Mouse (Mus musculus): Measurements from ENCODE around the gene Ulk4. TPM values are rescaled to one million over a fixed set of nuclear protein-coding genes. Genes with fewer than 3 reads are reported as not detected.

The Ulk4 gene
- polyA plus RNA-seq, 1 experiment: 1.1 TPM

GRCm38 (mm10) chr9:120930021-120930420, 347.0 kb downstream of the Ulk4 start:
- Histone ChIP-seq H3K4me3 (ENCODE audit: insufficient read depth, poor library complexity, severe bottlenecking) (no peak overlapping the region), H3K79me2 (ENCODE audit: control insufficient read depth, insufficient read depth) (peaks cover 15% of the 10 kb centered on the region), H3ac (ENCODE audit: control insufficient read depth, insufficient read length, low read depth) (no peak overlapping the region), H3K79me3 (ENCODE audit: low read depth) (peaks cover 14% of the 10 kb centered on the region), H3K27me3 (ENCODE audit: control insufficient read depth, insufficient read depth, insufficient read length) (no peaks in the 10 kb centered on the region), H3K36me3 (ENCODE audit: control insufficient read depth, insufficient read depth) (no peaks in the 10 kb centered on the region)
- TF ChIP-seq CEBPB (IDR thresholded peaks at IDR 0.05; ENCODE audit: low read depth) (no peak), USF1 (IDR thresholded peaks at IDR 0.05; ENCODE audit: low read depth) (no peak), CTCF (IDR thresholded peaks at IDR 0.05; ENCODE audit: control insufficient read depth, insufficient read depth, insufficient read length) (no peak), MAX (IDR thresholded peaks at IDR 0.05) (no peak), MYOG (IDR thresholded peaks at IDR 0.05; ENCODE audit: control insufficient read depth, extremely low read depth, insufficient read length) (no peak), FOSL1 (IDR thresholded peaks at IDR 0.05; ENCODE audit: insufficient read depth, low read length, poor library complexity, severe bottlenecking) (no peak), MYOD1 (IDR thresholded peaks at IDR 0.05; ENCODE audit: control insufficient read depth, insufficient read length, low read depth) (no peak)

- Histone ChIP-seq H3ac (ENCODE audit: control insufficient read depth, insufficient read length, low read depth) (no peak within 1 kb of the TSS), H3K36me3 (ENCODE audit: control insufficient read depth, insufficient read depth) (no peaks in the 10 kb centered on the region), H3K4me3 (ENCODE audit: insufficient read depth, poor library complexity, severe bottlenecking) (no peak within 1 kb of the TSS), H3K79me3 (ENCODE audit: low read depth) (peaks cover 4% of the 10 kb centered on the region), H3K79me2 (ENCODE audit: control insufficient read depth, insufficient read depth) (peaks cover 6% of the 10 kb centered on the region), H3K27me3 (ENCODE audit: control insufficient read depth, insufficient read depth, insufficient read length) (no peaks in the 10 kb centered on the region)
- no peak for TF ChIP-seq FOSL1 (IDR thresholded peaks at IDR 0.05; ENCODE audit: insufficient read depth, low read length, poor library complexity, severe bottlenecking)
- TF ChIP-seq MAX (IDR thresholded peaks at IDR 0.05): no peak
- TF ChIP-seq MYOD1 (IDR thresholded peaks at IDR 0.05; ENCODE audit: control insufficient read depth, insufficient read length, low read depth): no peak
- no peak for TF ChIP-seq CTCF (IDR thresholded peaks at IDR 0.05; ENCODE audit: control insufficient read depth, insufficient read depth, insufficient read length)
- TF ChIP-seq CEBPB (IDR thresholded peaks at IDR 0.05; ENCODE audit: low read depth): no peak
- TF ChIP-seq MYOG (IDR thresholded peaks at IDR 0.05; ENCODE audit: control insufficient read depth, extremely low read depth, insufficient read length): no peak
- no peak for TF ChIP-seq USF1 (IDR thresholded peaks at IDR 0.05; ENCODE audit: low read depth)
Observed at GRCm38 (mm10) chr9:120929081-120929480, 347.9 kb downstream of the Ulk4 start, which contains the start of gene Ctnnb1. Gene Ctnnb1, plus strand, starts transcription at chr9:120929216.

GRCm38 (mm10) chr9:120926939-120927606, 349.9 kb downstream of the Ulk4 start:
- Histone ChIP-seq H3K27me3 (ENCODE audit: control insufficient read depth, insufficient read depth, insufficient read length) (no peaks in the 10 kb centered on the region), H3K36me3 (ENCODE audit: control insufficient read depth, insufficient read depth) (no peaks in the 10 kb centered on the region), H3ac (ENCODE audit: control insufficient read depth, insufficient read length, low read depth) (peak overlapping the region; percentile 32), H3K79me2 (ENCODE audit: control insufficient read depth, insufficient read depth) (no peaks in the 10 kb centered on the region), H3K79me3 (ENCODE audit: low read depth) (no peaks in the 10 kb centered on the region), H3K4me3 (ENCODE audit: insufficient read depth, poor library complexity, severe bottlenecking) (no peak overlapping the region)
- TF ChIP-seq CEBPB (IDR thresholded peaks at IDR 0.05; ENCODE audit: low read depth) (peak; percentile 31), CTCF (IDR thresholded peaks at IDR 0.05; ENCODE audit: control insufficient read depth, insufficient read depth, insufficient read length) (no peak), MYOG (IDR thresholded peaks at IDR 0.05; ENCODE audit: control insufficient read depth, extremely low read depth, insufficient read length) (no peak)

GRCm38 (mm10) chr9:120926126-120926525, 350.9 kb downstream of the Ulk4 start:
- Histone ChIP-seq H3ac (ENCODE audit: control insufficient read depth, insufficient read length, low read depth) (no peak overlapping the region), H3K4me3 (ENCODE audit: insufficient read depth, poor library complexity, severe bottlenecking) (no peak overlapping the region), H3K79me3 (ENCODE audit: low read depth) (no peaks in the 10 kb centered on the region), H3K36me3 (ENCODE audit: control insufficient read depth, insufficient read depth) (no peaks in the 10 kb centered on the region), H3K27me3 (ENCODE audit: control insufficient read depth, insufficient read depth, insufficient read length) (no peaks in the 10 kb centered on the region), H3K79me2 (ENCODE audit: control insufficient read depth, insufficient read depth) (no peaks in the 10 kb centered on the region)
- TF ChIP-seq CTCF (IDR thresholded peaks at IDR 0.05; ENCODE audit: control insufficient read depth, insufficient read depth, insufficient read length): no peak
- TF ChIP-seq CEBPB (IDR thresholded peaks at IDR 0.05; ENCODE audit: low read depth): no peak
- TF ChIP-seq FOSL1 (IDR thresholded peaks at IDR 0.05; ENCODE audit: insufficient read depth, low read length, poor library complexity, severe bottlenecking): no peak
- no peak for TF ChIP-seq MAX (IDR thresholded peaks at IDR 0.05)
- no peak for TF ChIP-seq MYOG (IDR thresholded peaks at IDR 0.05; ENCODE audit: control insufficient read depth, extremely low read depth, insufficient read length)
- TF ChIP-seq USF1 (IDR thresholded peaks at IDR 0.05; ENCODE audit: low read depth): no peak
- TF ChIP-seq MYOD1 (IDR thresholded peaks at IDR 0.05; ENCODE audit: control insufficient read depth, insufficient read length, low read depth): no peak

GRCm38 (mm10) chr9:120919130-120919529, 357.9 kb downstream of the Ulk4 start:
- no peak for TF ChIP-seq CEBPB (IDR thresholded peaks at IDR 0.05; ENCODE audit: low read depth)
- no peak for TF ChIP-seq MYOD1 (IDR thresholded peaks at IDR 0.05; ENCODE audit: control insufficient read depth, insufficient read length, low read depth)
- TF ChIP-seq CTCF (IDR thresholded peaks at IDR 0.05; ENCODE audit: control insufficient read depth, insufficient read depth, insufficient read length): no peak
- no peak for TF ChIP-seq USF1 (IDR thresholded peaks at IDR 0.05; ENCODE audit: low read depth)
- no peak for TF ChIP-seq MAX (IDR thresholded peaks at IDR 0.05)
- no peak for TF ChIP-seq FOSL1 (IDR thresholded peaks at IDR 0.05; ENCODE audit: insufficient read depth, low read length, poor library complexity, severe bottlenecking)
- no peak for TF ChIP-seq MYOG (IDR thresholded peaks at IDR 0.05; ENCODE audit: control insufficient read depth, extremely low read depth, insufficient read length)
- Histone ChIP-seq H3K4me3 (ENCODE audit: insufficient read depth, poor library complexity, severe bottlenecking) (no peak overlapping the region), H3K79me3 (ENCODE audit: low read depth) (no peaks in the 10 kb centered on the region), H3K36me3 (ENCODE audit: control insufficient read depth, insufficient read depth) (no peaks in the 10 kb centered on the region), H3K79me2 (ENCODE audit: control insufficient read depth, insufficient read depth) (no peaks in the 10 kb centered on the region), H3ac (ENCODE audit: control insufficient read depth, insufficient read length, low read depth) (no peak overlapping the region), H3K27me3 (ENCODE audit: control insufficient read depth, insufficient read depth, insufficient read length) (no peaks in the 10 kb centered on the region)

All from C2C12 (cell line).